Mouse (Mus musculus) skeletal muscle tissue, adult 2 months (tissue): Measurements from ENCODE around the gene Rasef.
"Not testable (repeated sequence)": the region's sequence is repeated elsewhere in the genome, so short reads cannot be mapped to it uniquely, and the experiment has no call there.

ENCODE experiments used
- DNase-seq: peaks from one replicate; pipeline ENCODE4 v3.0.0-alpha.2; 2012; ENCODE audit warnings: low read depth, low spot score

Gene Rasef

GRCm38 (mm10) chr4:73790260-73791185, at the start of gene Rasef:
Gene Rasef, minus strand, starts transcription at chr4:73790994.
- no peak for DNase-seq

GRCm38 (mm10) chr4:73826587-73826986, 35.8 kb upstream of the Rasef start:
- no peak for DNase-seq

GRCm38 (mm10) chr4:73791186-73791540, 369 bp upstream of the Rasef start:
- DNase-seq, result no peak

- no peak for DNase-seq
Observed at GRCm38 (mm10) chr4:73789534-73789933, 1.3 kb downstream of the Rasef start.

- DNase-seq, result no peak
Observed at GRCm38 (mm10) chr4:73788076-73788730, 2.6 kb downstream of the Rasef start.

- no peak for DNase-seq
Observed at GRCm38 (mm10) chr4:73784147-73784546, 6.6 kb downstream of the Rasef start.

- no peak for DNase-seq
Observed at GRCm38 (mm10) chr4:73781061-73781460, 9.7 kb downstream of the Rasef start.

GRCm38 (mm10) chr4:73775266-73775665, 15.5 kb downstream of the Rasef start:
- no peak for DNase-seq

- DNase-seq, result no peak
Observed at GRCm38 (mm10) chr4:73773831-73774810, 16.7 kb downstream of the Rasef start.

GRCm38 (mm10) chr4:73772028-73772427, 18.8 kb downstream of the Rasef start:
- DNase-seq, result no peak

- no peak for DNase-seq
Observed at GRCm38 (mm10) chr4:73770592-73770991, 20.2 kb downstream of the Rasef start.

- DNase-seq, result no peak
Observed at GRCm38 (mm10) chr4:73768156-73768555, 22.6 kb downstream of the Rasef start.

GRCm38 (mm10) chr4:73748219-73748618, 42.6 kb downstream of the Rasef start:
- DNase-seq, result peak; percentile 0

- DNase-seq, result no peak
Observed at GRCm38 (mm10) chr4:73739439-73739838, 51.4 kb downstream of the Rasef start.

- DNase-seq, result no peak
Observed at GRCm38 (mm10) chr4:73719819-73720218, 71.0 kb downstream of the Rasef start.

GRCm38 (mm10) chr4:73718761-73719160, 72.0 kb downstream of the Rasef start:
- no peak for DNase-seq

GRCm38 (mm10) chr4:73683216-73683615, 107.6 kb downstream of the Rasef start, which contains the start of gene Gm428:
Gene Gm428, plus strand, starts transcription at chr4:73683516.
- DNase-seq, result not testable (repeated sequence)

GRCm38 (mm10) chr4:73668054-73668453, 122.7 kb downstream of the Rasef start, which contains the start of gene Gm11239:
Gene Gm11239, plus strand, starts transcription at chr4:73668354.
- not testable (repeated sequence) for DNase-seq
